Mouse (Mus musculus): ENCODE data around the gene Fanci. TPM values are rescaled to one million over a fixed set of nuclear protein-coding genes. Genes with fewer than 3 reads are reported as not detected.

The Fanci gene
- 1.2 and 3.1 TPM in 2 replicates for polyA plus RNA-seq (2012; rRNA removed)

GRCm38 (mm10) chr7:79391883-79392649 lies at the start of gene Fanci:
Gene Fanci (plus strand): TSS chr7:79391929.

GRCm38 (mm10) chr7:79386422-79387133 lies 5.2 kb upstream of the Fanci start, which contains the start of gene Rlbp1:
Gene Rlbp1 (minus strand): TSS chr7:79387048.

GRCm38 (mm10) chr7:79466053-79466901 lies 74.5 kb downstream of the Fanci start, which contains the start of gene Polg:
Gene Polg (minus strand): TSS chr7:79466362.

Other genes with a start within 250 kb of the Fanci start
- 519 and 535 TPM in 2 replicates for gene Mfge8, start 242.9 kb upstream of the Fanci start, polyA plus RNA-seq (2012; rRNA removed)
- gene Abhd2, start 118.7 kb upstream of the Fanci start, polyA plus RNA-seq (2012; rRNA removed), result 43.6 and 55.6 TPM in 2 replicates
- gene Rlbp1, start 4.9 kb upstream of the Fanci start, polyA plus RNA-seq (2012; rRNA removed), result not detected in 2 replicates
- 72.2 and 77.6 TPM in 2 replicates for gene Polg, start 74.4 kb downstream of the Fanci start, polyA plus RNA-seq (2012; rRNA removed)
- 0.38 and 0.97 TPM in 2 replicates for gene Rhcg, start 225.7 kb downstream of the Fanci start, polyA plus RNA-seq (2012; rRNA removed)